Mouse (Mus musculus) adrenal gland, adult 8-10 months (tissue): ENCODE data around the gene Patl1. TPM values are rescaled to one million over a fixed set of nuclear protein-coding genes. Genes with fewer than 3 reads are reported as not detected.
"Not testable (repeated sequence)": the region's sequence is repeated elsewhere in the genome, so short reads cannot be mapped to it uniquely, and the experiment has no call there.

Experiments
- DNase-seq: peaks from one replicate; pipeline ENCODE4 v3.0.0; 2022
- total RNA-seq, 4 experiments: library from RNA; stranded (reverse); gene quantifications; 2 replicates each; pipeline ENCODE4 v1.2.4; 2022

The Patl1 gene
- 10 to 100 TPM; 23.1 to 28.0 (median 25.6) TPM for total RNA-seq

- peak; percentile 98 for DNase-seq
Measured at GRCm38 (mm10) chr19:11912037-11912532, at the start of gene Patl1. Gene Patl1, plus strand, starts transcription at chr19:11912399.

- no peak for DNase-seq
Measured at GRCm38 (mm10) chr19:11867837-11868236, 44.4 kb upstream of the Patl1 start.

- DNase-seq, result no peak
Measured at GRCm38 (mm10) chr19:11875006-11875405, 37.2 kb upstream of the Patl1 start, which contains the start of gene Olfr1419. Gene Olfr1419, minus strand, starts transcription at chr19:11875106.

GRCm38 (mm10) chr19:11878404-11878803 lies 33.8 kb upstream of the Patl1 start:
- not testable (repeated sequence) for DNase-seq

GRCm38 (mm10) chr19:11886265-11886664 lies 25.9 kb upstream of the Patl1 start, which contains the start of gene Olfr1420:
Gene Olfr1420, plus strand, starts transcription at chr19:11886565.
- DNase-seq, result no peak

GRCm38 (mm10) chr19:11911021-11911420 lies 1.2 kb upstream of the Patl1 start:
- no peak for DNase-seq

GRCm38 (mm10) chr19:11911603-11912002 lies 596 bp upstream of the Patl1 start:
- peak; percentile 14 for DNase-seq

- peak; percentile 57 for DNase-seq
Measured at GRCm38 (mm10) chr19:11912533-11913121, 428 bp downstream of the Patl1 start.

GRCm38 (mm10) chr19:11915804-11916203 lies 3.6 kb downstream of the Patl1 start:
- DNase-seq, result no peak

- DNase-seq, result no peak
Measured at GRCm38 (mm10) chr19:11922068-11922467, 9.9 kb downstream of the Patl1 start.

- DNase-seq, result not testable (repeated sequence)
Measured at GRCm38 (mm10) chr19:11922515-11922914, 10.3 kb downstream of the Patl1 start.

- DNase-seq, result no peak
Measured at GRCm38 (mm10) chr19:11926380-11926779, 14.2 kb downstream of the Patl1 start.

GRCm38 (mm10) chr19:11928025-11928748 lies 16.0 kb downstream of the Patl1 start:
- no peak for DNase-seq

GRCm38 (mm10) chr19:11946460-11946859 lies 34.3 kb downstream of the Patl1 start:
- not testable (repeated sequence) for DNase-seq

GRCm38 (mm10) chr19:11949878-11950277 lies 37.7 kb downstream of the Patl1 start:
- DNase-seq, result no peak

GRCm38 (mm10) chr19:11950747-11951146 lies 38.5 kb downstream of the Patl1 start:
- no peak for DNase-seq

- no peak for DNase-seq
Measured at GRCm38 (mm10) chr19:11954206-11954605, 42.0 kb downstream of the Patl1 start.

- no peak for DNase-seq
Measured at GRCm38 (mm10) chr19:11956636-11957035, 44.4 kb downstream of the Patl1 start.

- DNase-seq, result no peak
Measured at GRCm38 (mm10) chr19:11957396-11957795, 45.2 kb downstream of the Patl1 start.

- no peak for DNase-seq
Measured at GRCm38 (mm10) chr19:11957846-11958245, 45.6 kb downstream of the Patl1 start.

GRCm38 (mm10) chr19:11964266-11964665 lies 52.1 kb downstream of the Patl1 start:
- DNase-seq, result no peak

GRCm38 (mm10) chr19:11965023-11965942 lies 53.1 kb downstream of the Patl1 start, which contains the start of gene Osbp:
Gene Osbp, plus strand, starts transcription at chr19:11965941.
- DNase-seq, result peak; percentile 100
